Mouse (Mus musculus) cerebellum, adult 18-20 months (tissue): ENCODE data around the gene Rhot1.
"Not testable (repeated sequence)": the region's sequence is repeated elsewhere in the genome, so short reads cannot be mapped to it uniquely, and the experiment has no call there.

Experiments used
- DNase-seq, 2 experiments: peaks; one replicate each; pipeline ENCODE4 v3.0.0; 2021

Rhot1 gene

GRCm38 (mm10) chr11:80196351-80196750 lies 12.5 kb upstream of the Rhot1 start:
- DNase-seq, result no peak

GRCm38 (mm10) chr11:80199316-80199715 lies 9.5 kb upstream of the Rhot1 start:
- no peak for DNase-seq

- DNase-seq, result no peak
These were observed 9.0 kb upstream of the Rhot1 start for GRCm38 (mm10) chr11:80199773-80200172.

GRCm38 (mm10) chr11:80200326-80200725 lies 8.5 kb upstream of the Rhot1 start:
- peak; percentile 20 to 22 for DNase-seq

DNA sequence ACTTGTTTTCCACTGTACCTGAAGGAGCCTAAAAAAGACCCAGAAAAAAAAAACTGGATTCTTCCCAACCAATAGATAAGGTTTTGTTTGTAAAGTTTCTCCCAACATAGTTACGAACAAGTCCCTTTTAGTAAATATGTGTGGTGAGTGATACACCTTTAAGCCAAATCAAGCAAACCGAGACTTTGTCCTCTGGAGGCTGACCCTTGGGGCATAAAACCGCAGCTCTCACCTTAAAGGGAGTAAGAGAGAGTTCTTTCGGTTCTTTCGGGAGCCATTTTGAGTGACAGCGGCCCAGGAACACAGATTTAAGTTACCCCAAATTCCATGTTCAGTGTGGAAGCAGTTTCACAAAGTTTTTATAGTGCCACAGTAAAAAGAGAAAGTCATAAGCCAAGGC lies 6.5 kb upstream of the Rhot1 start:
- DNase-seq, result no peak

DNA sequence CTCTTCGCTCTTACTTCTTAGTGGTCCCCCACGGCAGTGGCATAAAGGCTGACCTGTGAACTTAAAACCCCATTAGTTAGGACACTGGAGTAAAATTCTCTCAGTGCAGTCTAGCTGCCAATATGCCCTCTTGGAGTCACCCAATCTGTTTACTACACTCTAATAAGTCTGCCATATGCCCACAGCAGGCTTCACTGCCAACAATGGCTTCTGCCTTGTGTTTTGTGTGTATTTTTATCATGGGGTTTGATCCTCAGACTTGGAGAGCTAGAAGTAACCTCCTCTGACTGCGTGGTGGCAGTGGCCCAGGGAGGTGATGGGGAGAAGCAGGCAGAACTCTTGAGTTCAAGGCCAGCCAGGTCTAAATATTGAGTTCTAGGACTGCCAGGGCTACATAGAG lies 4.8 kb upstream of the Rhot1 start:
- peak; percentile 15 to 39 for DNase-seq

- no peak for DNase-seq
These were observed 3.9 kb upstream of the Rhot1 start for GRCm38 (mm10) chr11:80204941-80205340.

DNA sequence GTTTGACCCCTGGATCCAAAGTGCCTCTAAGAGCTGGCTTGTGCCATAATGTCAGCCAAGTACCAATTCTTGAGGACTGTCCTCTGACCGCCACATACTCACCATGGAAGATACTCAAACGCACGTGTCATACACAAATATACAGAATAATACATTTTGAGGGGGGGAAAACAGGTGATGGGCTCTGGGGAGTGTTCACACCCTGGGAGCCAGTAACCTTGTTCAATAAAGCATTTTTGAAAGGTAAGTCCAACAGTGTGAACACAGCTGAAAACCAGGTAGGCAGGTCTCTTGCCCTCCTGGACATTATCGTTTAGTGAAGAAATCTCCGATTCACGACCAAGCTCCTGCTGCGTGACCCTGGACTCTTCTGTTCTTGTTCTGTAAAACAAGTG lies 357 bp upstream of the Rhot1 start:
- DNase-seq, result peak in 1 of 2 experiments; percentile 8

- no peak for DNase-seq
These were observed 1.5 kb downstream of the Rhot1 start for GRCm38 (mm10) chr11:80210321-80210720.

DNA sequence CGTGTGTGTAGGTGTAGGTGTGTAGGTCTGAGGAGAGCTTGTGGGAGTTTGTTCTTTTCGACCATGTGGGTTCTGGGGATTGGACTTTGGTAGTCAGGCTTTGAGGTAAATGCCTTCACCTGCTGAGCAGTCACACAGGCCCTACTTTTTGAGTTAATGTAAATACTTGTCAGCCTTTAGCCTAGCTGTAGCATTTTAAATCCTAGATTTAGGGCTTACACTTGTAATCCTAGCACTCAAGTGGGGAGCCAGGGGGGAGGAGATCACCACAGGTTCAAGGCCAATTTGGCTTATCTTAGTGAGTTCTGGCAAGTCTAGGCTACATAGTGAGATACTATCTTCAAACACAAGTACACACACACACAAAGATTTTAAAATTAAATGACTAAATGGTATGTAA lies 3.5 kb downstream of the Rhot1 start:
- DNase-seq, result no peak

GRCm38 (mm10) chr11:80215291-80215690 lies 6.5 kb downstream of the Rhot1 start:
- DNase-seq, result no peak

DNA sequence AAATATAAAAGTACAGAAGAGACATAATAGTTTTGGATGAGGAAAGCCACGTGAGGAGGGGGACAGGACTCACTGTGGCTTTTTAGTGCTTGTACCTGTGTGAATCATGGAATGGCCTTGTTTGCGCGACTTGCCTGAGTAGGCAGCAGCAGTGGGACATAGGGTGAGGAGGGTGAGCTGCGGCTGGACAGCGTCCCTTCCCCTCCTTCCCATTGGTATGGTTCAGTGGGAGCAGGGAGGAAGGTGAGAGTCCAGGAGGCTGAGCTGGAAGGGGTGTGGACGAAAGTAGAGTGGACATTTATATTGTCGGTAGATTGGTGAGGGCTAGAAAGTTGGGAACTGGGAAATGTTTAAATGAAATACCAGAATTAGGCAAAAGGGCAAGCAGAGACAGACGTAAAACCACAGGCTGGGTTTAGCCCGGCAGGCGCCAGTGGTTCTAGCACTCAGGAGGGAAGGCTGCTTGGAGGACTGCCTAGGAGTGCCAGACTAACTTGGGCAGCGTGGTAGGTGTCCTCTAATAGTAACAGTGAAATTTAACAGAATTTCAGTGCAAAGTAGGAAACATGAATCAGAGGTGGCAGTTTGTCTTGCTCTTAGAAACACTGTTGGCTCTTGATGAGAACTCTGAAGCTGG lies 10.0 kb downstream of the Rhot1 start:
- no peak for DNase-seq

DNA sequence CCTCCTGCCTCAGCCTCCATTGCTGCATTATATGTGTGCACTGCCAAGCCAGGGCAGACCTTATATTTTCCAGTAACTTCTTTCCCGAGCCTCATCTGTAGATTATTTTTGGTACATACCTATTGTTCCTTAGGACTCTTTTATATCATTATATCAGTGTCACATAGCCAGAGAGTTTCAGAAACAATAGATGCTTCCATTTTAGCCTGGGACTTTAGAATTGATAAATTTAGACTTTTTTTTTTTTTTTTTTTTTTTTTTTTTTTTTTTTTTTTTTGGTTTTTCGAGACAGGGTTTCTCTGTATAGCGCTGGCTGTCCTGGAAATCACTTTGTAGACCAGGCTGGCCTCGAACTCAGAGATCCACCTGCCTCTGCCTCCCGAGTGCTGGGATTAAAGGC lies 21.2 kb downstream of the Rhot1 start:
- DNase-seq, result not testable (repeated sequence)

DNA sequence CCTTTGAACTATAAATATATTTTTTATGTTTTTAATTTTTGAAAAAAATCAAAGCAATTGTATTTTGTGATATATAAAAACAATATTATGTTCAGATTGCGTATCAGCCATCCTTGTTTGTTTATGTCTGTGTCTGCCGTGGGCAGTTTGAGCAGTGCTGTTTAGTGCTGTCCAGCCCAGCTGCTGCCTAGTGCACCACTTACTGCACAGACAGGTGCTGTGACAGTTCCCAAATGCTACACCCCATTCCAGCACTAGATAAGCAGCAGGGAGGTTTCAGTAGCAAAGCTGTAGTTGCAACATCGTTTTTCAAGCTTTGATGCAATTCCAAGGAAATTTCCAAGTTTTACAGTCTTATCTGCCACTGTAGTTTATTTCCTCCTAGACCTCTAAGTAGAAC lies 28.5 kb downstream of the Rhot1 start:
- DNase-seq, result no peak

- DNase-seq, result peak in 1 of 2 experiments; percentile 34
These were observed 29.5 kb downstream of the Rhot1 start for GRCm38 (mm10) chr11:80238306-80238705.

- no peak for DNase-seq
These were observed 38.2 kb downstream of the Rhot1 start for GRCm38 (mm10) chr11:80247026-80247425.

DNA sequence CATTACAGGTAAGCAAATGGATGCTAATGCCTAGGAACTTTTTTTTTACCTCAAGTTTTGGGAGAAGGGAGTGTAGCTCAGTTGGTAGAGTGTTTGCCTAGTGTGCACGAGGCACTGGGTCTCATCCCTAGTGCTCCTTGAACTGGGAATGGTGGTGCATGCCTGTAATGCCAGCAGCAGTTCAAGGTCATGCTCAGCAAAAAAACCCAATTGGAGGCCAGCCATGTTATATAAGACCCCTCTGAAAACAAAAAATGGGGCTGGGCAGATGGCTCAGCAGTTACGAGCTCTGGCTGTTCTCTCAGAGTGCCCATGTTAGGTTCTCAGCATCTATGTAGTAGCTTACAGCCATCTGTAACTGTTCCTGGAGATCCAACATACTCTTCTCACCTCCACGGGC lies 39.7 kb downstream of the Rhot1 start:
- DNase-seq, result no peak

DNA sequence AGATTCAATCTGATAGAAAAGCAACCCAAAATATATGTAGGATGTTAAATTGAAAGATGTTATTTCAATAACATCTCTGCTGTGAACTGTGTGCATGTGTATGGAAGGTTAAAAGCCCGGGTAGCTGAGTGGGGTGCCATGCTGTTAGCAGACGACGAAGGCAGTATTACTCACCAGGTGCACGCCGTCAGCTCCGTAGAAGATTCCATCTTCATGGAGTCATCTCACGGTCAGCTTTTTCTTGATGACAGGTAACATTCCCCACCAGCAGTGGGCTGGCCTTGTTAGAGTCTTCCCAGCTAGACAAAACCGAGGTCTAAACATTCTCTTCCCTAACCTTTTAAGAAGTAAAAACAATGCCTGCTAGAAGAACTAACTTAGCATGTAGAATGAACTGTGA lies 55.3 kb downstream of the Rhot1 start:
- no peak for DNase-seq

- no peak for DNase-seq
These were observed 62.3 kb downstream of the Rhot1 start for GRCm38 (mm10) chr11:80271096-80271495.

DNA sequence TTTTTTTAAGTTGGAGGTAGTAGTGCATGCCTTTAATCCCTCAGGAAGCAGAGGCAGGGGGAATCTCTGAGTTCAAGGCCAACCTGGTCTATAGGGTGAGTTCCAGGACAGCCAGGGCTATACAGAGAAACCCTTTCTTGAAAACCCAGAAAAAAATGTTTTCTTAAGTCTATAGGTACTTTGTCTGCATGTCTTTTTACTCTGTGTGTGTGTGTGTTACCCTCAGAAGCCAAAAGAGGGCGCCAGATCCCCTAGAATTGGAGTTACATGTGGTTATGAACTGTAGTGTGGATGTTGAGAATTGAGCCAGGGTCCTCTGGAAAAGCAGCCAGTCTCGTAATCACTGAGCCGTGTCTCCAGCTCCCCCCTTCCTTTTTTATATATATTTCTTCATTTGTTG lies 66.2 kb downstream of the Rhot1 start:
- DNase-seq, result no peak

DNA sequence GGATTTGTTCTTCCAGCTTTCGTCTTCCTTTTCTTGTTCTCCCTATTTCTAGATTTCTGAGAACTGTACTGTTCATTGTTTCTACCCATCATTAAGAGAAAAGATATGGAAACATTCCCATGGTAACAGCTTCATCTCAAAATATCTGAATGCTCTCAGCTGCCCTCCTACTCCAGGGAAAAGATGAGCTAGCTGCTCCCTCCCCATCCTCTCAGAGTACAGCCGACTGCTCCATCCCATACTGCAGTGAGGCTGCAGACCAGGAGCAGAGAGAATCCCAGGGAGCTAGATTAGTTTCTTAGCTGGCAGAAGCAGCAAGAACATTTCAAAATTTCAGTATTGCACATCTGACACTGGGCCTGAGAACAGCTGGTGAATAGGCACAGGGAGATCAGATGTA lies 69.2 kb downstream of the Rhot1 start:
- DNase-seq, result no peak

DNA sequence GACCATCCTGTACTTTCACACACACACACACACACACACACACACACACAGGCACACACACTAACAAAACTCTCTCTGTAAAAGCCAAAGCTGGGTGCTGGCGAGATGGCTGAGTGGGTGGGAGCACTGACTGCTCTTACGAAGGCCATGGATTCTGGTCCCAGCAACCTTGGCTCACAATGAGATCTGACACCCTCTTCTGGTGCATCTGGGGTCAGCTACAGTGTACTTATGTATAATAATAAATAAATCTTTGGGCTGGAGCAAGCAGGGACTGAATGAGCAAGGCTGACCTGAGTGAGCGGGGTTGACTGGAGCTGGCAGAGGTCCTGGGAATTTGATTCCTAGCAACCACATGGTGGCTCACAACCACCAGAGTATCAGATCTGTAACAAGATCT lies 75.0 kb downstream of the Rhot1 start:
- DNase-seq, result no peak

GRCm38 (mm10) chr11:80284641-80285040 lies 75.8 kb downstream of the Rhot1 start:
- no peak for DNase-seq

- peak; percentile 69 to 82 for DNase-seq
These were observed 78.3 kb downstream of the Rhot1 start for GRCm38 (mm10) chr11:80287150-80287549.

DNA sequence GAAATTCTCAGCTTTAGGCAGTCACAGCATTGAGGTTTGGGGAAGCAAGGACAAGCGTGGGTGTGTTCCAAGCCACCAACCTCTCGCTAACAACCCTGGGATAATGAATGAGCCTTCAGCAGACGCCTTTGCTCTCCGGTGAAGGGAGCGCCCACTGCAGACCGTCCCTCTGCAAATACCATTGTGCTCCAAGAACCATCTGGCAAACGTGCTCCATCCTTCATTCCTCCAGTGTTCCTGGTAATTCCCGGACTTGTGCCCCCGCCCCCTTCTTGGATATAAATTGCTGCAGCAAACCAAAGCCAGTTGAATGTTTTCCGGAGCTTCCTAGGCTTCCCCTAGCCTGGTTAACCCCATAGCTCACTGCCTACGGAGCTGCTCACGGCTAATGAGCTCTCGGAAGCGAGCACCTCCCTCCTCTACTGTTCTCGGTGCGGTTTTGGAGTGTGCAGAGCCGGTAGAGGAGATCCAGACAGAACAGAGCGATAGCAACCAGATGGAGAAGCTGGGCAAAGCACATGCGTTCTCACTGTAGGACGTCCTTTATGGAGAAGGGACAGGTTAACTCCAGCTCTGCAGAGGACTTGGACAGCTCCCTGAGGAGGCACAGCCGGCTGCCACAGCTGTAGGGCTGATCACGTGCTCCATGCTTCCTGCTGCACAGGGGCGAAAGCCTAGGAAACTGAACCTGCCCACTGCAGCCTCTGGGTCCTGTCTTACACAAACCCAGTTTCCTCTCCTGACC lies 81.1 kb downstream of the Rhot1 start:
- peak; percentile 27 to 44 for DNase-seq
